Mouse (Mus musculus): ENCODE measurements around the gene Aqp2.

Aqp2 gene

GRCm38 (mm10) chr15:99590429-99591084 lies 11.7 kb downstream of the Aqp2 start, which contains the start of gene Aqp5:
Gene Aqp5 (plus strand): TSS chr15:99590782.
- no peak for DNase-seq (ENCODE audit: low spot score in 2 of 2)

- no peak for DNase-seq (ENCODE audit: low spot score in 2 of 2)
Measured at GRCm38 (mm10) chr15:99592177-99592576, 13.3 kb downstream of the Aqp2 start.

GRCm38 (mm10) chr15:99592877-99593276 lies 14.0 kb downstream of the Aqp2 start:
- DNase-seq (ENCODE audit: low spot score in 2 of 2): no peak

GRCm38 (mm10) chr15:99594951-99595350 lies 16.1 kb downstream of the Aqp2 start:
- no peak for DNase-seq (ENCODE audit: low spot score in 2 of 2)

- peak; percentile 81 to 91 for DNase-seq (ENCODE audit: low spot score in 2 of 2)
Measured at GRCm38 (mm10) chr15:99596056-99596687, 17.3 kb downstream of the Aqp2 start.

- no peak for DNase-seq (ENCODE audit: low spot score in 2 of 2)
Measured at GRCm38 (mm10) chr15:99596841-99597240, 18.0 kb downstream of the Aqp2 start.

GRCm38 (mm10) chr15:99597596-99597995 lies 18.7 kb downstream of the Aqp2 start:
- no peak for DNase-seq (ENCODE audit: low spot score in 2 of 2)

GRCm38 (mm10) chr15:99599245-99600070 lies 20.6 kb downstream of the Aqp2 start:
- no peak for DNase-seq (ENCODE audit: low spot score in 2 of 2)

- no peak for DNase-seq (ENCODE audit: low spot score in 2 of 2)
Measured at GRCm38 (mm10) chr15:99600986-99601822, 22.3 kb downstream of the Aqp2 start, which contains the start of gene Aqp6. Gene Aqp6 (plus strand): TSS chr15:99601400.

GRCm38 (mm10) chr15:99601823-99602120 lies 22.9 kb downstream of the Aqp2 start:
- DNase-seq (ENCODE audit: low spot score in 2 of 2): no peak

GRCm38 (mm10) chr15:99602206-99602820 lies 23.5 kb downstream of the Aqp2 start:
- no peak for DNase-seq (ENCODE audit: low spot score in 2 of 2)

- DNase-seq (ENCODE audit: low spot score in 2 of 2): no peak
Measured at GRCm38 (mm10) chr15:99603216-99603615, 24.4 kb downstream of the Aqp2 start.

- no peak for DNase-seq (ENCODE audit: low spot score in 2 of 2)
Measured at GRCm38 (mm10) chr15:99605595-99605994, 26.7 kb downstream of the Aqp2 start.

GRCm38 (mm10) chr15:99606515-99606914 lies 27.7 kb downstream of the Aqp2 start:
- no peak for DNase-seq (ENCODE audit: low spot score in 2 of 2)

GRCm38 (mm10) chr15:99607388-99608113 lies 28.7 kb downstream of the Aqp2 start:
- no peak for DNase-seq (ENCODE audit: low spot score in 2 of 2)

- DNase-seq (ENCODE audit: low spot score in 2 of 2): no peak
Measured at GRCm38 (mm10) chr15:99608382-99609125, 29.7 kb downstream of the Aqp2 start.

- DNase-seq (ENCODE audit: low spot score in 2 of 2): peak in 1 of 2 experiments; percentile 0
Measured at GRCm38 (mm10) chr15:99611563-99611962, 32.7 kb downstream of the Aqp2 start.

- DNase-seq (ENCODE audit: low spot score in 2 of 2): no peak
Measured at GRCm38 (mm10) chr15:99614273-99614672, 35.4 kb downstream of the Aqp2 start.

GRCm38 (mm10) chr15:99614753-99615152 lies 35.9 kb downstream of the Aqp2 start:
- DNase-seq (ENCODE audit: low spot score in 2 of 2): no peak

GRCm38 (mm10) chr15:99615246-99615645 lies 36.4 kb downstream of the Aqp2 start:
- no peak for DNase-seq (ENCODE audit: low spot score in 2 of 2)

Measured in cerebellum, postnatal 4 days (tissue).